In the genomic region with DNA sequence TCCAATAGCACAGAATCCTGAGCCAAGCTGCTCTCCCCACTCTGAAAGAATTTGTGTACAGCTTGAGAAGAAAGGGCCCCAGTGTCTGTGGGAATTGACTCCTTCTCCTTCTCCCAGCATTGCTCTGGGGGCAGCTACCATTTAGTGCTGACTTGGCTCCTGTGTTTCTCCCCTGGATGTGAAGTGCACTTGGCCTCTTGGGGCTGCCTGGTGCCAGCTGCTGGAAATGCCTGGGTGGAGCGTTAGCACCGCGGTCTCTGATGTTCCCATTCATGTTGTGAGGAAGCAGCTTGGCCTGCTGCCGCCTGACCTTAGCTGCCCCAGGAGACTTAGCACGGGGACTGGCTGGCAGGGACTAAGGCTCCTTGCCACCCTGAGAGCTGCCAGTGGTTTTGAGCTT, we compare ENCODE assay signal across 7 mouse cellular contexts. TPM values are rescaled to one million over a fixed set of nuclear protein-coding genes. Genes with fewer than 3 reads are reported as not detected.
DNase-seq lines count a peak whose midpoint lies in the region.

No protein-coding gene starts in this region.

- peak; percentile 65 to 66 for DNase-seq in lung, adult 18-20 months
- DNase-seq in lung, postnatal 4 days: no peak
- peak; percentile 88 for DNase-seq in gastrocnemius, adult 18-20 months (ENCODE audit: low spot score)
- peak; percentile 42 to 65 for DNase-seq in layer of hippocampus, adult 18-20 months (ENCODE audit: low spot score in 2 of 2)
- peak; percentile 39 for DNase-seq in right cerebral cortex, postnatal 25 days
- DNase-seq in spleen, postnatal 36 days (ENCODE audit: low spot score in 2 of 2): no peak
- no peak for DNase-seq in thymus, adult 18-20 months

RNA-seq across cellular contexts. Expression of a gene that starts 12.0 kb away (rescaled TPM):
- 1 to 10 TPM; 3.5 to 3.8 TPM for total RNA-seq in gastrocnemius, adult 18-20 months (2021)
- 10 to 100 TPM; 28.1 to 30.8 TPM for total RNA-seq in layer of hippocampus, adult 18-20 months (2021)

RNA-seq across cellular contexts. Expression of a gene that starts 14.4 kb away (rescaled TPM):
- total RNA-seq in gastrocnemius, adult 18-20 months (2021): 10 to 100 TPM; 15.0 to 18.6 TPM
- 10 to 100 TPM; 72.7 TPM for total RNA-seq in layer of hippocampus, adult 18-20 months (2021)

RNA-seq across cellular contexts. Expression of a gene that starts 14.5 kb away (rescaled TPM):
- total RNA-seq in gastrocnemius, adult 18-20 months (2021): 1 to 10 TPM; 1.8 to 1.9 TPM
- total RNA-seq in layer of hippocampus, adult 18-20 months (2021): 10 to 100 TPM; 10.4 to 11.7 TPM

RNA-seq across cellular contexts. Expression of a gene that starts 39.6 kb away (rescaled TPM):
- total RNA-seq in gastrocnemius, adult 18-20 months (2021): 1 to 10 TPM; 3.3 to 4.5 TPM
- 10 to 100 TPM; 27.1 to 27.5 TPM for total RNA-seq in layer of hippocampus, adult 18-20 months (2021)

RNA-seq across cellular contexts. Expression of a gene that starts 43.4 kb away (rescaled TPM):
- total RNA-seq in gastrocnemius, adult 18-20 months (2021): 1 to 10 TPM; 1.8 to 2.9 TPM
- 1 to 10 TPM; 4.3 to 4.7 TPM for total RNA-seq in layer of hippocampus, adult 18-20 months (2021)

Comparison
In these comparisons a context has a peak if more than half of its experiments do, and no peak if none do; other contexts are left out.
1. DNase-seq: peak in lung, adult 18-20 months (2 of 2), gastrocnemius, adult 18-20 months (single experiment), layer of hippocampus, adult 18-20 months (2 of 2) and right cerebral cortex, postnatal 25 days (single experiment); none in lung, postnatal 4 days (0 of 2), spleen, postnatal 36 days (0 of 2) and thymus, adult 18-20 months (0 of 2).
2. RNA of a gene that starts 12.0 kb away (total RNA-seq): 28.1 to 30.8 TPM in layer of hippocampus, adult 18-20 months; 3.5 to 3.8 TPM in gastrocnemius, adult 18-20 months; every median in the first group is over 4 times any median in the second.